Mouse (Mus musculus) left cerebral cortex, postnatal 10 days (tissue): ENCODE measurements around the gene Cyp46a1. TPM values are rescaled to one million over a fixed set of nuclear protein-coding genes. Genes with fewer than 3 reads are reported as not detected.
A peak's percentile ranks its signal among the peaks of the same experiment; 100 is the strongest.

ENCODE experiments used
- DNase-seq, 2 experiments: peaks; one replicate each; pipeline ENCODE4 v3.0.0; 2021 to 2022; ENCODE audit warnings: low spot score in 2 of 2, mixed read lengths in 1 of 2; ENCODE audit errors: extremely low spot score in 1 of 2
- intact Hi-C: fragments of 180-260 bp; cut with DNase I; formaldehyde crosslinking; loops from one replicate; pipeline ENCODE4 v1.15.1; 2025
- total RNA-seq, 2 experiments: library from RNA; stranded (reverse); gene quantifications; 2 replicates each; pipeline ENCODE4 v1.2.3; 2021

Gene Cyp46a1
- total RNA-seq, 2 experiments from 2014 or later: 159 to 168 TPM

DNA sequence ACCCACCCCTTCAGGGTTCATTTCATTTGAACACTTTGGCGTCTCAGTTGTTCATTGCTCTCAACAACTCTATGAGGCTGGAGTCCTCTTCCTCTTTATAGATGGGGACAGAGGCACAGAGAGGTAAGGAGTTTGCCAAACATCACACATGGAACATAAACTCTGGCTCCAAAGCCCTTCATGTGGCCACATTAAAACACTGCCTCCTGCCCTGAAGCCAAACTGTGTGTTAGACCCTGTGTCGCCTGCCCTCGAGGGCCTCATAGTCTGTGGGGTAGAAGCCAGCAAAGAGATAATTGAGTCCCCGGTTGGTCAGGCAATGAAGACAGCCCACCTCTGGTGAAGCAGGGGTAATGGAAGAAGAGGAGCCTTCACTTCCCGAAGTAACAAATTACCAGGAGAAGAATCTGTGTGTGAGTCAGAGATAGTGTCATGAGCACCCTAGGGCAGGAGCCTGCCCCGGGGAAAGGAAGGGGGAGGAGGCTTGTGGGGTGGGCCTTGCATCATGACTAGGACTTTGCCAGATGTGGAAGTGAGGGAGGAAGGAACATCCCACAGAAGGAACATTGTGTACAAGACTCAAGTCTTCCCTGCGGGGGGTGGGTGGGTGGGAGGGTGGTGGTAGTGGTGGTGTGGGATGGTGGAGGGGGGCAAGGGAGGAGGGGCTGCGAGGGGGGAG, 24.9 kb upstream of the Cyp46a1 start:
- DNase-seq: peak in 1 of 2 experiments; percentile 29
- intact Hi-C loops: no loop called here

DNA sequence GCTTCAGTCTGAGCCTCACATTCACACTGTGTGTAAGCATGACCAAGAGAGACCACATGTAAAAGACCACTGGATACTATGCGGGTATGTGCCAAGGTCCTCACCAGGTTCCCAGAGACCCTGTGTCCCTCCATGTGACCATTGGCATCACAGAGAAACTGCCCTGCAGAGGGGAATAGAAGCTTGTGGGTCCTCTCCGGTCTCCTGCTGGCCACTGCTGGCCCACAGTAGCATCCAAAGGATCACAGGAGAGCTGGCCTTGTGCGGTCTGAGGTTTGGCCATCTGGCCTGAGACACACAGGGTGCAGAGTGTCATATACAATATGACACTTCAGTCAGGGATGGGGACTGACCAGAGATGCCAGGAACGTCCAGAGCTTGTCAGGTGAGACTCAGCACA, 24.1 kb upstream of the Cyp46a1 start:
- intact Hi-C loops: no loop called here
- no peak for DNase-seq

DNA sequence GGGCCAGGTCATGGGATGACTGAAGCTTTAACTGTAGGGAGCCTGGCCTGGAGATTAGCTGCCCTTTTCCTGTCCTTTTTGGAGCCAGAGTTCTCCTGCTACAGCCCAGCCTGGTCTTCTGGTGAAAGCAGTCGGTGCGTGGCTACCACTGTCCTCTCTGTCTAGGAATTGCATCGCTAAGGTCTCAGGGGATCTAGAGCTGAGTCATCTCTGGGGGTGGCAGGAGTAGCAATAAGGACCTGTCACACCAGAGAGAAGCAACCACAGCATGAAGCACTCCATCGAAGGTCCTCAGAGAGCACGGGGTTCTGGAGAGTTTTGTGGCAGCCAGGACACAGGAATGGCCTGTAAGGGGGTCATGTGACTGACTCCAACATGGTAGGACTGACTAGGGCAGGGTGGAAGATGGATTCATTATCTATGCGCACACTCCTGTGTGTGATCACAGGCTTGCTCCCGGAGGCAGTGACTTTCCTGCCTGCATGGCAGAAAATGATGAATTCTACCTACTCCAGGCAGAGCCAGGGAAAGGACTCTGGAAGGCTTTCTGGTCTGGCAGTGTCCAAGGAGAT, 23.6 kb upstream of the Cyp46a1 start:
- DNase-seq: no peak
- intact Hi-C loops: no loop called here

DNA sequence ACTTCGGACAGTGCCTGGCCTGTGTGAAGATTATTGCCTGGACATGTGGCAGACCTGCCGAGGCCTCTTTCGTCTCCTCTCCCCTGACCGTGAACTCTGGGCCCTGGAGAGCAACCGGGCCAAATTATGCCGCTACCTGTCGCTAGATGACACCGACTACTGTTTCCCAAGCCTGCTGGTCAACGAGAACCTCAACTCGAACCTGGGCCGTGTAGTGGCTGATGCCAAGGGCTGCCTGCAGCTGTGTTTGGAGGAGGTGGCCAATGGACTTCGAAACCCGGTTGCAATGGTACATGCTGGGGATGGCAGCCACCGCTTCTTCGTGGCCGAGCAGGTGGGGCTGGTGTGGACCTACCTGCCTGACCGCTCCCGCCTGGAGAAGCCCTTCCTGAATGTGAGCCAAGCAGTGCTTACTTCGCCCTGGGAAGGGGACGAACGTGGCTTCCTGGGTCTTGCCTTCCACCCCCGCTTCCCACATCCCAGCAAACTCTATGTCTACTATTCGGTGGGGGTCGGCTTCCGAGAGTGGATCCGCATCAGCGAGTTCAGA, 22.4 kb upstream of the Cyp46a1 start:
- peak in 1 of 2 experiments; percentile 26 for DNase-seq
- intact Hi-C loops: no loop called here

DNA sequence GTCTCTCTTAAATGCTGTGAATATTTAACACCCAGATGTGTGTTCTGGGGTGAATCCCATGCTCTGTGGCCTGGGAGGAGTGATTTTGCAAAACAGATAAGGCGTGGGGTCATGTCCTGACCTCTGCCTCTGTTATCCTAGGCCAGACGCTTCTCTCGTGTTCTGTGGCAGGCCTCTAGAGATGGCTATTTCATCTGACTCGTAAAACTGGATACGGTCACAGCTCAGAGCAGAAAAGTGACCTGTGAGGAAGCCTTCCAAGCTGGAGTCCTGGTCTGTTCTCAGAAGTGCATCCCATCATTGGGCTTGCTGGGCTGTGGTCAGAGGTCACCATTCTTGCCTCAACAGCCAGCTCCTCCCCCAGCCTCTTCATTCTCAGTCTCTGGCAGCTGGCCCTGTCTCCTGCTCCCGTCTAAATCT, 21.7 kb upstream of the Cyp46a1 start:
- DNase-seq: peak in 1 of 2 experiments; percentile 66
- intact Hi-C loops: no loop called here

DNA sequence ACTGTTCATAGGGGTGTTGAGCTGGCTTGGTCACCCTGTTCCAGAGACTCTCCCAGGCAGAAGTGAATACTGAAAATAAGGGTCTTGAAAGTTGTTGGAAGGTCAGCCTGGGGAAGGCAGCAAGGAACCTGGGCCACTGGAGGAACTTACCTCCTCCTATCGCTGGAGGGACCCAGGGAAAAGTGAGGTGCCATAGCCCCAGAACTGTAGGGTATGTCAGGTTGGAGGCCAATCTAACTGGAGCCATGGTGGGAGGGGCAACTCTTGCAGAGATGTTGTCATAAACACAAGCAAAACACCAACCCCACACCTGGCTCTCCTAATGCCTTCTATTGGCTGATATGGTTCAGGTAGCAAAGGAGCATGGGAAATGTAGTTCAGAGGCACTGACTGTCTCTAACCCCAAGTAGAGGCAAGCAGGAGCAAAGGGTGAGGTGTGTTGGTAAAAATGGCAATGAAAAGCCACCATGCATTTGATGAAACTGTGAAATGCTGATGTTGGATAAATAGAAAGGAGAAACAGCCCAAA, 20.9 kb upstream of the Cyp46a1 start:
- intact Hi-C loops: no loop called here

DNA sequence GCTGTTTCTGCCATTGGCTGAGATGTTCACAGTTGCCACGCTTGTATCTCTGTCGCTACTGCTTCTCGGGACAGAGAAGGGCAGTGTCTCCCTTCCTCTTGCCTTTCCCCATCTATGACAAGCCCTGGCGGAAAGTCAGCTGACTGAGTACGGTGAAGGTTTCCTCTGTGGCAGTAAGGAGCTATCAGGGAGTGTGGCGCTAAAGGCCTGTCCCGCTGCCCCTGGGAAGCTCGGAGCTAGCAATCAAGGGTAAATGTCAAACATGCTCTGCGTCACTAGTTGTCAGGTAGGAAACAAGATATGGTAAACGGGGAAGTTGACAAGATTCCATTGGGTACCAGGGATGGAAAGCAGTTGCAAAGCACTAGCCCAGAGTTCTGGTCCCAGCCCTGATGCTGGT, 18.4 kb upstream of the Cyp46a1 start:
- intact Hi-C loops: no loop called here
- peak in 1 of 2 experiments; percentile 18 for DNase-seq

More for the DNA sequence above, 20.9 kb upstream of the Cyp46a1 start:
- no peak for DNase-seq

DNA sequence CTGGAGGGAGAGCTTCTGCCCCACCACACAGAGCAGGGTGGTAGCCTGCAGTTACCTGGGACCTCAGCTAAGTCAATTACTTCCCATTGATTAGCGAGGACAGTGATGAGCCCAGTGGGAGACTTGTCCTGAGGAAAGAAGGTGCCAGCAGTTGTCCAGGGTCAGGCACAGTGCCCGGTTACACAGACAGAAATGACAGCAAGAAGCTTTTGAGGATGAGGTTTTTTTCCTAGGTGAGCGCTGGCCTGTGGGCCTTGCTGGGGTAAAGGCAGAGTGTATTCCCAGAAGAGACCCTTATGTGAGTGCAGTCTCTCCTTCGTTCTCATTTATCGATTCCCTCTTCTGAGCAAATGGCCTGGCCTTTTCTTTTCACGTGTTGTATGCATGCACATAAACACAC, 17.5 kb upstream of the Cyp46a1 start:
- no peak for DNase-seq
- intact Hi-C loops: no loop called here

DNA sequence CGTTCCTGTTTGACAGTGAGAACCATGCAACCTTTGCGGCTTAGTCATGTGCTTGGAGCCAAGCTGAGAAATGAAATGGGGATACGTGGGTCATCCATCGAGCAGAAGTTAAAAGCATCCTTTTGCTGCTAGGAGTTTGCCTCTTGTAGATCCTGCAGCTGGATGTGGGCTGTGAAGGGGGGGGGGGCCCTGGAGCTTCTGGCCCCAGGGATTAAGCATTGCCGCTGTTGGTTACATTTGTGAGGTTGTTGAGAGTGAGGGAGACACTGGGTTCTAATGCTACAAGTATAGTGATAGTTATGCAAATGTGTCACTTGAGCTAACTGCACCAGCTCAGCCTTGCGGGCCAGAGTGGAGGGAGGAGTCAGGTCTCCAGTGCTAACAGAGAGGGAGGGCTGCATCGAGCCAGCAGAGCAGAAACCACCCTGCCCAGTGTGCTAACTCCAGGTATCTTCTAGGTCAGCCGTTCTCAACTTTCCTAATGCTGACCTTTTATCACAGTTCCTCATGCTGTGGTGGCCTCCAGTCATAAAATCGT, 16.9 kb upstream of the Cyp46a1 start:
- intact Hi-C loops: no loop called here
- no peak for DNase-seq

DNA sequence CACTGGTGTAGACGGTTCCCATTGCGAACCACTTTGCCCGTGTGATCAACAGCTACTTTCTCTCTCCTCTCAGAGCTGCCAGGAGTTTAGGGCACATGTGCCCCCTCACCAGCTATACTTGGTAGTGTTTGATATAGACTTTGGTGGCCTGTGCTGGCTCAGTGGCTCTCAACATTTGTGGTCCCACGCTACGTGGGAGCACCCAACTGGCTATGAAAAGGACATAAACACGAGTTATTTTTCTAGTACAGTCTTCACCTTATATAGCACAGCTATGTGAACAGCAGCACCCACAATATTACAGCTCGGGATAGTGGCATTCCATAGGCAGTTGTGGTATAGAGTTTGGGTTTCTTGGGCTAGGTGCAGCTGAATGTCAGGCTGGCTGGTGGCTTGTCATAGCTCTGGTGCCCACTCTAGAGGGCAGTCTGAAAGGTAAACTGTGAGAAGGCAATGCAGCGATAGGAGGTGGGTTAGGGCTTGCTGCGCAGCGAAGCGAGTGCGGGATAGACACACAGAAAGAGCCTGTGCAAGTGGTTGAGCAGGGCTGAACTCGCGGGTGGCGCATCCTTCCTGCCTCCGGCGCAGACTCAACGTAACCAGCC, 16.3 kb upstream of the Cyp46a1 start:
- no peak for DNase-seq
- intact Hi-C loops: no loop called here

DNA sequence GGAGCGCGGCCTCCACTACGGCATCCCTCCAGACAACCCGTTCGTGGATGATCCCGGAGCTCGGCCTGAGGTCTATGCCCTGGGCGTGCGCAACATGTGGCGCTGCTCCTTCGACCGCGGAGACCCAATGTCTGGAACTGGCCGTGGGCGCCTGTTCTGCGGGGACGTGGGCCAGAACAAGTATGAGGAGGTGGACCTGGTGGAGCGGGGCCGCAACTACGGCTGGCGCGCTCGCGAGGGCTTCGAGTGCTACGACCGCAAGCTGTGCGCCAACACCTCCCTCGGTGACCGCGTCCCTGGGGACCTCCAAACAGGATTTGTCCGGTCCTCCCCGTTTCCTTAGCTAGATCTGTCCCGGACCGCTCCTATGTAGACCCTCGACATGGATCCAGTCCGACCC, 15.7 kb upstream of the Cyp46a1 start:
- DNase-seq: no peak
- intact Hi-C loops: no loop called here

DNA sequence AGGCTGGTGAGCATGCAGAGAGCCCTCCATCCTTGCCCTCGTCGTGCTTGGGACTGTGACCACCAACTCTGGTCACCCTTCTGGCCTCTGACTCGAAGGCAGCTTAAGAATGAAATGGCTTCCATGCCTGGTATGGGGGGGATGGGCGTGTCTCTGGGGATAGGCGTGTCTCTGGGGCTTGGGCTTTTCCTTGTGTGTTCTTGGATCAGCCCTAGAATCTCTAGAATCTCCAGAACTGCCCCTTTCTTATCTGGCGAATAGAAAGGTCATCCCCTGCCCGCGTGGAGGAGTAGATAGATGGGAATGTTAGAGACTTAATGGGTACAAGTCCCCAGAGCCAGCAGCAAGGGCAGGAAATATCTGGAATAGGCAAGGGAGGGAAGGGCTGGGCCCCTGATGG, 14.1 kb upstream of the Cyp46a1 start:
- no peak for DNase-seq
- intact Hi-C loops: no loop called here

DNA sequence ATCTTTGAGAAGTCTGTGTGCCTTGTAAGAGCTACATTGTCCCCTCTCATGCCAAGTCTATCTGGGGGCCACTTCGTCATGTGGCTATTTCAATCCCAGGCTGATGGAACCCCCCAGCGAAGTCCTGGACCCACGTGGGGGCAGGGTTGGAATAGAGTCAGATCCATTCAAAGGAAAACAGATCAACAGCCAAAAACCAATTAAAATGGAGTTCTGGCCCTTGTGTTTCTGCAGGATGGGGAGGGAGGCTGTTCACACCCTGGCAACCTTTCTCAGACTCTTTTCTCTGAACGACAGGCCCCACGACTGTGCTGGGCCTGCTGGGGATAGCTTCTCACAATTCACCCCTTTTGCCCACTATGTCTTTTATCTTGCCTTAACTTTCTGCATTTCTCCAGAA, 7.8 kb upstream of the Cyp46a1 start:
- DNase-seq: peak in 1 of 2 experiments; percentile 26
- intact Hi-C loops: no loop called here

DNA sequence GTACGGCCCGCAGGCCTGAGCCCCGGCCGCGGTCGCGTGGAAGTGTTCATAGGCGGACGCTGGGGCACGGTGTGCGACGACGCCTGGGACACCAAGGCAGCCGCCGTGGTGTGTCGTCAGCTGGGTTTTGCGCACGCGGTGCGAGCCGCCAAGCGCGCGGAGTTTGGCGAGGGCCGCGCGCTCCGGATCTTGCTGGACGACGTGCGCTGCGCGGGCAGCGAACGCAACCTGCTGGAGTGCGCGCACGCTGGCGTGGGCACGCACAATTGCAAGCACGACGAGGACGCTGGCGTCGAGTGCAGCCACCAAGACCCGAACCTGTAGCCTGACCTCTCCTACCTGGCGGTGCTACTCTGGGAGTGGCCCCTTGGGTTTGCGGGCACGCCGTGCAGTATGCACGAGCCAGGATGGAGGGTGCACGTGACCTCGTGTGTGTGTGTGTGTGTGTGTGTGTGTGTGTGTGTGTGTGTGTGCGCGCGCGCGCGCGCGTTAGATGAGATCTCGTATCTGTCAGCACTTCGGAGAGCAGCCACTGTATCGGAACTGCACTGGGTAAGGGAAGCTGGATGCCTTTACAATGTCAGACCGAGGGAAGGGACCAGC, 6.2 kb upstream of the Cyp46a1 start:
- peak; percentile 78 to 87 for DNase-seq
- intact Hi-C loops: no loop called here

DNA sequence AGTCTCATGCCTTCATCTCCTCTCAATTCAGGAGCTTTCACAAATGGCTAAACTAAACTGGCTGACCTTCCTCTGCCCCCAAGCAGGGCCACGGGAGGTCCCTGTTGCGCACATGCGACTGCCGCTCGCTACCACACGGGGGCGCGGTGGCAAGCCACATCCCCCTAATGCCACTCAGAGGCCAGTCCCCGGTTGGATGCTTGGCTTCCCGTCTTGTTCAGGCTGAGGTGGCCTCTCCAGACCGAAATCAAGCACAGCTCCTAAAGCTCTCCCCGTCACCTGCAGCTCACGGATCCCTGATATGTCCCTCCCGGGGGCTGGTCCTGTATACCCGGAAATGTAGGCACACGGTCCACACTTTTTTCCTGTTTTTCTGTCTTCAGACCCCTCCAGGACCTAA, 1.1 kb upstream of the Cyp46a1 start:
- intact Hi-C loops: loop anchor here (5.0 kb wide), 1 partner anchor 159 kb away; no protein-coding TSS in a partner anchor
- DNase-seq: peak; percentile 75 to 91

DNA sequence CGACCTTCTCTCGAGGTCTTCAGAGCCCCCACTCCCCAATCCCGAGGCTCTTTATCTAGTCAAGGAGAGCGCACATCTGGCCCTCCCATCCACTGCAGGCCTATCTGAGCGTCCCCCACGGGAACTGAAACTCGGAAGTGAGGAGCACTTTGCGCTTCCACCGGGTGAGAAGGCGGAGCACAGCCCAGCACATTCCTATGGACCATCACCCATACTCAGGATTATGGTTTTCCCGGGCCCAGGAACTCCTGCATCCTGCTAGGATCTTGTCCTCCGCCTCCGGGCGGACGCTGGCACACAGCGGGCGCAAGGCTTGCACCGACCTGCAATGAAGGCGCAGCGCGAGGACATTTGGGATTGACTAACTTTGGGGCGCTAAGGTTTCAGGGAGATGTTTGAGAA, 699 bp upstream of the Cyp46a1 start:
- intact Hi-C loops: loop anchor here (5.0 kb wide), 1 partner anchor 159 kb away; no protein-coding TSS in a partner anchor
- DNase-seq: peak in 1 of 2 experiments; percentile 25

DNA sequence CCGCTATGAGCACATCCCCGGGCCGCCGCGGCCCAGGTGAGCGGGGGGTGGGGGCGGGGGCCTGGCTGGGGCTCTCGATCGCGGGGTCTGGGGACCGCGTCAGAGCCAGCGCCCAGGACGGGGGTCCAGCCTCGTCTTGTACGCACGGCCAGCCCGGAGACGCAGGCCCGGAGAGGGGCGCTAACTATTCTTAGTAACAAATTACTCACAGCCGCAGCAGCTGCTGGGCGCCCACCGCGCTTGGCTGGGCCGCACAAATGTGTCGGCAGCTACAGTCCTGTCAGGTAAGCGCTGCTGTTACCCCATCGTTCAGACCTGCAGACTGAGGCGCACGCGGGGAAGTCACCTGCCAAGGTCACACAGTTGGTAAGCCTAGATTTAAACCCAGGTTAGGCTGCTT, 348 bp downstream of the Cyp46a1 start:
- intact Hi-C loops: loop anchor here (5.0 kb wide), 1 partner anchor 158 kb away; no protein-coding TSS in a partner anchor
- peak in 1 of 2 experiments; percentile 62 for DNase-seq

DNA sequence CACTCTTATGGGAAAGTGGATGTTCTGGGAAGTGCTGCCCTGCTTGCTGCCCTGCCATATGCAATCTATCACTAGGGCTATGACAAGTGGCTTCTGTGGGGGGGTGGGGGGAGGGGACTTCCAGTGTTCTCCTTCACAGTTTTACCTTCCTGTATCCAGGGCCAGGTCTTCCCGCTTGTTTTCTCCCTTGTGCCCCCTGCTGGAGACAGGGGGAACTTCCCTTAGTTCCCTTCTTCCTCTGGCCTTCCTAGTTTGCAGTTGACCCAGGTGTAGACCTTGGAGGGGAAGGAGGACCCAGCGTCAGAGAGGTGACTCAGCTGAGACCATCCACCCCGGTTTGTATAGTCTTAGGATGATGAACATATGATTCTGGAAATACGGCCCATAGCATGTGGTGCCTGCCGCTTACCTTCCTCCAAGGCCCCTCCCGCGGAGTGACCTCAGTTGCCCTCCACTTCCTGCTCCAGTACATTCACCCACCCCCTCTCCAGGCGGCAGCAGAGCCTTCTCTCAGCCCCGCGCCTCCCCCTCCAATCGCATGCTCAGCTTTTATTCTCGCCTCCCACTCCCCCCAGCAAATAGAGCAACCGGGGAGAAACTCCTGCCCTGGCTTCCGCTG, 4.5 kb downstream of the Cyp46a1 start:
- intact Hi-C loops: no loop called here
- peak in 1 of 2 experiments; percentile 65 for DNase-seq

DNA sequence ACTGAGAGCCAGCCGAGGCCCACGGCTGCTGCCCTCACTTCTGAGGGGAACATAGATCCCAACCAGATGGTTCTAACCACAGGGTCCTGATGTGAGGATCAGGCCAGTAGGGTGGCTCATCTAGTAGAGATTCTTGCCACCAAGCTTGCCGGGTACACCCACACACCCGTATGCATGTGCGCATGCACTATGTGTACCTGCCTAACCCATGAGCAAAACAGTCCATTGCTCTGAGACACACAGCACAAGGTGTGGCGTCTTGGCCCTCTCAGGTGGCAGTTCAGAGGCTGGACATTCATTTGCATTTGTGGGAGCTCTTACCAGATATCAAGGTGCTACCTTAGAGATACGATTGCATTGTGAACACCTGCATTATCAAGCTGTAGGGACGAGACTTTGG, 14.0 kb downstream of the Cyp46a1 start:
- DNase-seq: no peak
- intact Hi-C loops: no loop called here
